Comparison of ENCODE assay signal across 21 mouse cellular contexts in the genomic region with DNA sequence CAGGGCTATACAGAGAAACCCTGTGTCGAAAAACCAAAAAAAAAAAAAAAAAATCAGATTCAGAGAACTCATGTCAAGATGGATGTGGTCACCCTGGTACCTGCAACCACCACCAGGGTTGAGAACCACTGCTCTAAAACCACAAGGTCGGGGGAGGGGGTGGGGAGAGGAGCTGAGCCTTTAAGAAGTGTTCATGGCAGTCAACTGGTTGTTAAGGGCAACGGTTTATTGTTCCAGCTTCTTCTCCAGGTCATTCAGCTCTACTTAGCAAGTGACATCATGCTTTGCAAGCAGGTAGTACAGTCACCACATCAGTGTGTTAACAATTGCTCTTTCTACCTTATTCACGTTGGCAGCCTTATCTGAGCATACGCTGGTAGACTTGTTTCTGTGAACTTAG. TPM values are rescaled to one million over a fixed set of nuclear protein-coding genes. Genes with fewer than 3 reads are reported as not detected.
DNase-seq lines count a peak whose midpoint lies in the region; ATAC-seq lines count a peak whose summit lies in the region.
"Had no signal": no experiment of that assay in that cellular context is flagged by ENCODE, and none has a peak within 500 bp of the region (broad histone marks: within the 10 kb centered on the region; RNA-seq: fewer than 3 reads in every experiment).

No protein-coding gene starts in this region.

- ATAC-seq in intestine, embryonic 15.5 days: 0 out of 2 replicates have a peak, but pooled peaks have one; percentile 25
- no peak for ATAC-seq in midbrain, embryonic 11.5 days (ENCODE audit: low FRiP score)

- H3K9me3 ChIP-seq in intestine, embryonic 15.5 days: no peaks in the 10 kb centered on the region
- no peaks in the 10 kb centered on the region for H3K9me3 ChIP-seq in midbrain, embryonic 11.5 days (ENCODE audit: control insufficient read depth, low read length)
- H3K9me3 ChIP-seq: limb, embryonic 15.5 days; midbrain, embryonic 10.5 days; neural tube, embryonic 15.5 days had no signal

- no peak overlapping the region for H3K27ac ChIP-seq in intestine, embryonic 15.5 days
- no peak overlapping the region for H3K27ac ChIP-seq in midbrain, embryonic 11.5 days (ENCODE audit: low read depth, low read length)
- H3K27ac ChIP-seq: hindbrain, embryonic 14.5 days; limb, embryonic 15.5 days; midbrain, embryonic 10.5 days; neural tube, embryonic 15.5 days had no signal

- no peak overlapping the region for H3K4me2 ChIP-seq in intestine, embryonic 15.5 days (replicated peaks)
- no peak overlapping the region for H3K4me2 ChIP-seq in midbrain, embryonic 11.5 days
- H3K4me2 ChIP-seq: heart, embryonic 11.5 days; hindbrain, embryonic 14.5 days; limb, embryonic 15.5 days; neural tube, embryonic 15.5 days had no signal

- 66% methylated on average over 5 of the region's 5 CpGs for WGBS in intestine, embryonic 15.5 days
- WGBS in midbrain, embryonic 11.5 days: 80% methylated on average over 5 of the region's 5 CpGs

- peak; percentile 48 for DNase-seq in lung, postnatal 25 days (ENCODE audit: low spot score)
- no peak for DNase-seq in lung, adult 18-20 months
- peak; percentile 44 for DNase-seq in ES-CJ7 (ENCODE audit: low read depth, low spot score)
- peak; percentile 7 for DNase-seq in splenic B cell, adult 2 months (ENCODE audit: low read depth, low spot score)
- no peak for DNase-seq in heart, adult 11 months
- no peak for DNase-seq in midbrain, embryonic 11.5 days (ENCODE audit: low spot score, missing footprints)
- no peak for DNase-seq in cerebellum, adult 8-10 months
- DNase-seq: cerebellum, postnatal 14 days; embryo, embryonic 11 days; gastrocnemius, postnatal 36 days; heart, postnatal 14 days; kidney, adult 8-10 months; kidney, postnatal 36 days; retina, postnatal 1 day; thymus, adult 18-20 months had no signal

- no peak overlapping the region for H3K9ac ChIP-seq in intestine, embryonic 15.5 days
- H3K9ac ChIP-seq in midbrain, embryonic 11.5 days (ENCODE audit: low read length): no peak overlapping the region
- H3K9ac ChIP-seq: hindbrain, embryonic 14.5 days; limb, embryonic 15.5 days; neural tube, embryonic 15.5 days had no signal

- no peak overlapping the region for H3K4me3 ChIP-seq in intestine, embryonic 15.5 days (replicated peaks)
- H3K4me3 ChIP-seq in midbrain, embryonic 11.5 days (ENCODE audit: low read depth, low read length): no peak overlapping the region
- H3K4me3 ChIP-seq: limb, embryonic 15.5 days; midbrain, embryonic 10.5 days; neural tube, embryonic 15.5 days had no signal

- H3K27me3 ChIP-seq in intestine, embryonic 15.5 days (replicated peaks): no peaks in the 10 kb centered on the region
- no peaks in the 10 kb centered on the region for H3K27me3 ChIP-seq in splenic B cell, adult 2 months (ENCODE audit: control insufficient read depth, insufficient read depth, low read length, poor library complexity, severe bottlenecking)
- H3K27me3 ChIP-seq in midbrain, embryonic 11.5 days (ENCODE audit: control insufficient read depth, insufficient read depth, low read length): no peaks in the 10 kb centered on the region
- H3K27me3 ChIP-seq: limb, embryonic 15.5 days; neural tube, embryonic 15.5 days had no signal

- no peaks in the 10 kb centered on the region for H3K4me1 ChIP-seq in intestine, embryonic 15.5 days (replicated peaks)
- H3K4me1 ChIP-seq in midbrain, embryonic 11.5 days (ENCODE audit: control insufficient read depth, insufficient read depth, low read length): no peaks in the 10 kb centered on the region

- no peaks in the 10 kb centered on the region for H3K36me3 ChIP-seq in intestine, embryonic 15.5 days
- H3K36me3 ChIP-seq in splenic B cell, adult 2 months (ENCODE audit: control insufficient read depth, insufficient read depth, low read length, poor library complexity, severe bottlenecking): no peaks in the 10 kb centered on the region
- H3K36me3 ChIP-seq in midbrain, embryonic 11.5 days (ENCODE audit: control insufficient read depth, insufficient read depth, low read length): no peaks in the 10 kb centered on the region
- H3K36me3 ChIP-seq: limb, embryonic 15.5 days; midbrain, embryonic 10.5 days; neural tube, embryonic 15.5 days had no signal

RNA-seq across cellular contexts. Expression of a gene that starts 29.7 kb away (rescaled TPM):
- 3.5 and 3.8 TPM in 2 replicates for polyA plus RNA-seq in intestine, embryonic 15.5 days (2015; fragmentation: Nextera tagmentation; extraction: Ambion mirVana)
- polyA plus RNA-seq in midbrain, embryonic 11.5 days (2014; fragmentation: Nextera tagmentation; extraction: Ambion mirVana): 0.37 TPM in 1 of 2 replicates, not detected in the other

Comparison
In these comparisons a context has a peak if more than half of its experiments do, and no peak if none do; other contexts are left out.
1. DNase-seq: peak in lung, postnatal 25 days (single experiment), ES-CJ7 (single experiment) and splenic B cell, adult 2 months (single experiment); none in lung, adult 18-20 months (0 of 2), heart, adult 11 months (single experiment), midbrain, embryonic 11.5 days (single experiment) and cerebellum, adult 8-10 months (single experiment).